Mouse (Mus musculus) midbrain, embryonic 12.5 days (tissue): ENCODE data around the gene Lep. TPM values are rescaled to one million over a fixed set of nuclear protein-coding genes. Genes with fewer than 3 reads are reported as not detected.
A peak's percentile ranks its signal among the peaks of the same experiment; 100 is the strongest.

Experiments used
- ATAC-seq: fragments of 200-750 bp; cut with Nextera tagmentation; 2 replicates; pipeline ENCODE4 v1.8.0; 2017; ENCODE audit warnings: low read depth, moderate TSS enrichment, moderate library complexity; ENCODE audit not compliant: low FRiP score
- H3K27ac ChIP-seq: fragments of 300-500 bp; sonication (generic); replicated peaks from 2 replicates; pipeline ENCODE4 v1.5.1; 2016; ENCODE audit warnings: mild to moderate bottlenecking
- H3K27me3 ChIP-seq: fragments of 300-500 bp; sonication (generic); 2 replicates; pipeline ENCODE4 v1.6.1; 2016; ENCODE audit warnings: mild to moderate bottlenecking
- H3K36me3 ChIP-seq: fragments of 300-500 bp; sonication (generic); 2 replicates; pipeline ENCODE4 v1.6.1; 2016
- H3K4me1 ChIP-seq: fragments of 300-500 bp; sonication (generic); 2 replicates; pipeline ENCODE4 v1.6.1; 2016
- H3K4me2 ChIP-seq: fragments of 300-500 bp; sonication (generic); replicated peaks from 2 replicates; pipeline ENCODE4 v1.6.1; 2016; ENCODE audit warnings: mild to moderate bottlenecking, moderate library complexity
- H3K4me3 ChIP-seq: fragments of 300-500 bp; sonication (generic); 2 replicates; pipeline ENCODE4 v1.5.1; 2016; ENCODE audit warnings: mild to moderate bottlenecking
- H3K9ac ChIP-seq: fragments of 300-500 bp; sonication (generic); replicated peaks from 2 replicates; pipeline ENCODE4 v1.6.1; 2016; ENCODE audit warnings: mild to moderate bottlenecking, moderate library complexity
- H3K9me3 ChIP-seq: fragments of 300-500 bp; sonication (generic); 2 replicates; pipeline ENCODE4 v1.6.1; 2016; ENCODE audit warnings: mild to moderate bottlenecking
- WGBS: fragments of 180-500 bp; shearing (Covaris S2); methylation state at CpG from one replicate; pipeline ENCODE4 v1.1.7; 2016; 5-methylcytosine and 5-hydroxymethylcytosine counted together
- polyA plus RNA-seq: library from polyadenylated mRNA; unstranded; fragments of >200 nt; fragmentation: Nextera tagmentation; extraction: Ambion mirVana; gene quantifications from 2 replicates; pipeline ENCODE4 v1.2.1, GENCODE M21; 2016

Lep gene
- polyA plus RNA-seq, 1 experiment from 2014 or later, result not detected

DNA sequence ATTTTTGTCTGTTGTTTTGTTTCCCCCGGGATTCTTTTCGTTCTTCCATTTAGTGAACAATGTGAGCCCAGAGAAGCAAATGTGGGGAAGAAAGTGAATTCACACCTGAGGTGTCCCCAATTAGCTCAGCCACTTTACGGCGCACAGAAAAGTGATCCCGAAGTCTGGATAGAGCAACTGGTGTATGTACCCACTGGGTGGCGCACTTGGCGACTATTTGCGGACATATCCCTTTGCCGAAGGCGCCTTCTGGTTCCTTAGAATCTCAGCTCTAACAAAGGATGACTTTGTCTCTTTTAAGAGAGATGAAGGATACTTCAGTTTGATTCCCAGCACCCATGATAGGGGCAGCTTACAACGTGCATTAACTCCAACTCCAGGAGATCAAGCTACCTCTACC is 32.9 kb downstream of the Lep start:
- H3K9ac ChIP-seq, result no peak overlapping the region
- H3K36me3 ChIP-seq, result no peaks in the 10 kb centered on the region
- H3K4me2 ChIP-seq, result no peak overlapping the region
- H3K9me3 ChIP-seq, result 0 out of 2 replicates have a peak, but pooled peaks cover 4% of the 10 kb centered on the region
- WGBS, result 67% methylated on average over 11 of the region's 11 CpGs
- H3K27ac ChIP-seq, result no peak overlapping the region
- no peaks in the 10 kb centered on the region for H3K4me1 ChIP-seq
- 0 out of 2 replicates have a peak, but pooled peaks cover 3% of the 10 kb centered on the region for H3K27me3 ChIP-seq
- H3K4me3 ChIP-seq, result no peak overlapping the region
- ATAC-seq, result no peak

DNA sequence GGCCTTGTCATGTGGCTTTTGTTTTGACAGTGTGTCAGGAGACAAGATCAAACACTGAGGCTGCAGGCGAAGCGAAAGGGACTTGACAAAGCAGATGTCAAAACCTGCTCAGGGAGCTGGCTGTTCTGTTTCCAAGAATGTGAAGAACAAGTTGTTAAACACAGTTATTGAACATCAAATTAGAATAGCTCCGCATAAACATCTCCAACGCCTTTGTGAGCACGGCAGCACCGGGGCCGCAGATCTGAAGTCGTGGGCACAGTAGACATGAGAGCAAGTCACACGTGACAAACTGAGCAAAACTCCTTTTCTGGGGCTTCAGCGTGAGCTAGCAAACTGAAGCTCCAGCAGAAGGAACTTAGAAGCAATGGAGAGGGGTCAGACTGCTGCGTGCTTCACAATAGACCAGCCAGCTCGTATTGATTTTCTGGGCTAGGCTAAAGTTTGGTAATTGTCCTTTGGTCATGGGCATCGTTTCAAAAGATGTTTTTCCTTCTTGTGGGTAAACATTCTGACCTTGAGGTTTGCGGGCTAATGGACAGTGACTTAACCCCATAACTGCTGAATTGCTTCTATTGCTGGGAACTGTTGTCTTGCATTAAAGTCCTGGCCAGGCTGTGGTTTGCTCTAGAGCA is 39.6 kb downstream of the Lep start:
- H3K4me2 ChIP-seq, result no peak overlapping the region
- WGBS, result 67% methylated on average over 14 of the region's 14 CpGs
- H3K4me1 ChIP-seq, result no peaks in the 10 kb centered on the region; the same call in 1 of the 2 replicates
- H3K4me3 ChIP-seq, result no peak overlapping the region
- H3K9ac ChIP-seq, result no peak overlapping the region
- H3K9me3 ChIP-seq, result no peaks in the 10 kb centered on the region
- 0 out of 2 replicates have a peak overlapping the region, but pooled peaks have one; percentile 22 for H3K27ac ChIP-seq
- ATAC-seq, result no peak
- no peaks in the 10 kb centered on the region for H3K27me3 ChIP-seq
- no peaks in the 10 kb centered on the region for H3K36me3 ChIP-seq

DNA sequence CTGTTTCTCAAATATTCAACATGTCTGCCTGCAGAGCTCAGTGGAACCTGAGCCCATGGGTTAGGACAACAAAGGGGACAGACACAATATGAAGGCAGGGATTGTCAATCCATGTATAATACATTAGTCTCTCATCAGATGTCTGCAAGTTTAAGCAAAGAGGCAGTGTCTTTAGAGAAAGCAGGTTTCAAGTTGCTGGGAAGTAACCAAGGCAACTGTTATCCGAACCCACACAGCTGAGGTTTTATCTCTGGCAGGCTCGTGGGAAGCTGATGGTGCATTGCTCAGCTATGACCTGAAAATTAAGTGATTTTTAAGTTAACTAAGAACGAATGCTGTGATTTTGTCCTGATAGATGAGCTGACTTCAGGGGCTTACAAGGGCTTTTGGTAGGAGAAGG is 40.4 kb downstream of the Lep start:
- Histone ChIP-seq H3K9ac (no peak overlapping the region), H3K4me3 (no peak overlapping the region), H3K4me2 (no peak overlapping the region), H3K4me1 (no peaks in the 10 kb centered on the region; the same call in 1 of the 2 replicates), H3K9me3 (no peaks in the 10 kb centered on the region), H3K27ac (no peak overlapping the region), H3K36me3 (no peaks in the 10 kb centered on the region), H3K27me3 (no peaks in the 10 kb centered on the region)
- WGBS, result 26% methylated on average over 3 of the region's 3 CpGs
- ATAC-seq, result no peak

DNA sequence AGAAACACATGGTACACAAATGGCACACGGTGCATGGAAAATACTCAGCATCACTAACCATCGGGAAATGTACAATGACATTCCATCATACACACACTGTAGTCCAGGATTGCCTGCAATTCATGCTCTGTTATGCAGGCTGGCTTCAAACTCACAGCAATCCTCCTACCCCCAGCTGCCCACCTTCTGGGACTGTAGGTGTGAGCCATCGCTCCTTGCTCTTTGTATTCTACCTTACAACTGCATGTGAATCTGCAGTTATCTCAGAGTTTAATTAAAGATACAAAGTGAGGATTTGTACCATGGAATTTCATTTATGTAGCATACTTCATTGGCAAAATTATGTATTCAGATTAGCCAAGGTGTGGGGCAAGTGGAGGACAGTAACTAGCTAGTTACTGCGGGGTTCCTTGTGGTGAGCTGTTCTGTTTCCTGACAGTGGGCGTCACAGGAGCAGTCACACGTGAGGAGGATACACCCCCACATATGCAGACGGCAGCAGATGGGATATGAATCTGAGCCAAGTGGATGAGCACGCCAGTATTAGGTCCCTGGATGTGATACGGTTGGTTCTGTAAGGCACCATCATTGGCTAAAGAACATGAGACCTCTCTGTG is 41.3 kb downstream of the Lep start:
- Histone ChIP-seq H3K36me3 (no peaks in the 10 kb centered on the region), H3K27ac (no peak overlapping the region), H3K4me1 (no peaks in the 10 kb centered on the region; the same call in 1 of the 2 replicates), H3K27me3 (no peaks in the 10 kb centered on the region), H3K9ac (no peak overlapping the region), H3K9me3 (no peaks in the 10 kb centered on the region), H3K4me3 (no peak overlapping the region), H3K4me2 (no peak overlapping the region)
- 90% methylated on average over 9 of the region's 9 CpGs for WGBS
- ATAC-seq, result no peak

DNA sequence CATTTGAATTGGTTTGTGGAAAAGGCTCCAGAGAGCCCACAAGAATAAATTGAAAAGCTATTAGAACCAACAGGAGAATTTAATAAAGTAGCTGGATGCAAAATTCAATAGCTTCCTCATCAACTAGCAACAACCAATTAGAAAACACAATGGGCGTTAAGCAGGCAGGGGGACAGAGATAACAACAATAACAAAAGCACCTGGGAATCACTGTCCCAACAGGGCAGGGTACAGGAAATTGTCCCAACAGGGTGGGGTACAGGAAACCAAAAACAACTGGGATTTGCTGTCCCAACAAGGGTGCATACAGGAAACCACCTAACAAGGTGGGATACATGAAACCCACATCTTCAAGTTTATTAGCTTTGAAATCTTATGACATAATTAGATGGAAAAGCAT is 48.4 kb downstream of the Lep start:
- H3K9me3 ChIP-seq, result peaks cover 4% of the 10 kb centered on the region; the same call in 1 of the 2 replicates
- H3K27ac ChIP-seq, result no peak overlapping the region
- H3K9ac ChIP-seq, result no peak overlapping the region
- H3K27me3 ChIP-seq, result no peaks in the 10 kb centered on the region
- no peak for ATAC-seq
- H3K4me2 ChIP-seq, result no peak overlapping the region
- H3K4me1 ChIP-seq, result no peaks in the 10 kb centered on the region
- H3K4me3 ChIP-seq, result no peak overlapping the region
- 81% methylated on average over 1 of the region's 1 CpGs for WGBS
- H3K36me3 ChIP-seq, result no peaks in the 10 kb centered on the region

DNA sequence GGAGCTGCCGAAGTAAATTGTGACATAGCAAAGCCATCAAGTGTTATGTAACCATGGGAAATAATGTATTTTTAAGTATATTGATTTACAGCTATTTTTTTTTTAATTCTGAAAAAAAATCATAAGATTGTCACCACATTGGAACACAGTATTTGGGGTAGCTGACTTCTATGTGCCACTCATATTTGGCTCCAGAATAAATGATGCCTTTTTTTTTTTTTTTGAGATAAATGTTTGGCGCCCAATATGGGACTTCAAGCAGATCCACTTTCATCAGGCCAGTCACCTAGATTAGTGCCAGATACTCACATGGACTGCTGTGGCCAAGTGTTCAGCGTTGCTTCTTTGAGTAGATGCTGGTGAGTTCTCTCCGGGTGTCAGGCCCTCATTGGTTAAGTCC is 51.5 kb downstream of the Lep start:
- no peak for ATAC-seq
- H3K4me3 ChIP-seq, result no peak overlapping the region
- H3K9ac ChIP-seq, result no peak overlapping the region
- H3K4me1 ChIP-seq, result no peaks in the 10 kb centered on the region
- H3K4me2 ChIP-seq, result no peak overlapping the region
- H3K27me3 ChIP-seq, result no peaks in the 10 kb centered on the region
- H3K36me3 ChIP-seq, result no peaks in the 10 kb centered on the region
- peaks cover 4% of the 10 kb centered on the region; the same call in 1 of the 2 replicates for H3K9me3 ChIP-seq
- H3K27ac ChIP-seq, result no peak overlapping the region
- 91% methylated on average over 4 of the region's 4 CpGs for WGBS

DNA sequence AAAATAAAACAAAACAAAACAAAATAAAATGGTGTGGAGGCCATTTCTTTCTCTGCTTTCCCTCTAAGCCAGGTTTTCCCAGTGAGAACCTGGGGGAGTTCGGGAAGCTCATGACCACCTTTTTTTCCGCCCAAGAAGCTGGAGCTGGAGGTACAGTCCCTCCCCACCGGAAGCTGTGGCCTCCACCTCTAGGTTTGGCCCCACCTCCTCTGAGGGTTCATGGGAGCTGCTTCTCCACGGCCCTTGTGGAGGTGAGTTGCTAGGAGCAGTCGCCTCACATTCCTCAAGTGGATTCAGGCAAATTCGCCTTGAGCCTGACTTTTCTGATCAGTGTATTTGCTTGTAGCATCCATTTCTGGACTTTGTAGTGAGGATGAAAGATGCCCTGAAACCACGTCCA is 55.7 kb downstream of the Lep start:
- H3K36me3 ChIP-seq, result no peaks in the 10 kb centered on the region
- WGBS, result 66% methylated on average over 7 of the region's 7 CpGs
- H3K4me3 ChIP-seq, result no peak overlapping the region
- ATAC-seq, result no peak
- no peak overlapping the region for H3K4me2 ChIP-seq
- H3K4me1 ChIP-seq, result no peaks in the 10 kb centered on the region
- H3K9me3 ChIP-seq, result peaks cover 4% of the 10 kb centered on the region; the same call in 1 of the 2 replicates
- H3K9ac ChIP-seq, result no peak overlapping the region
- H3K27ac ChIP-seq, result no peak overlapping the region
- no peaks in the 10 kb centered on the region for H3K27me3 ChIP-seq

DNA sequence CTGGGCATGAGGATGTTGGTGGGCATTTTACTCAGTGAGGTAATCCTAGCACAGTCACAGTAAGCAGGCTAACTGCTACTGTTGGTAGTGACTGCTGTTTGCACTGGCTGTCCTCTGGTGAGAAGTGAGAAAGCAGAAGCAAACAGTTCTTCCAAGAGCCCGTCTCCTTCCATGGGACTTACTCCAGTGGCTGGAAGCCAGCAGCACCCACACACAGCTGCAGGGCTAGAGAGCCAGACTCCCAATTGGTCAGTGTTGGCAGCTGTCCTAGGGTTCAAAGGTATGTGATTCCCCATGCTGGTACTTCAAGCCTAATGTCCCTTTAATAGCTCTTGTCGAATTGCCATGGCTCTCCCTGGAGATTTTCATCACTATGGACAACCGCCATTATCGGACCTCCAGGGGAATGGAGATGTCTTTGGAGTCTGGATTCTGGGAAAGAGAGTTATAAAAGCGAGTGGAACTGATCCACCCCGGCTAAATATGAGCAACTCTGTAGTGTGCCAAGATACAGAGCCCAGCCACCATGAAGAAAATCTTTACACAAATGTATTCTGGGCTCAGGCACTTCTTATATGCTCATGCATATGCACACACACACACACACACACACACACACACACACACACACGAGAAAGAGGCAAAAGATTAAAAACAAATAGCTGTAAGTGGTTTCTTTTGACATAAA is 57.5 kb downstream of the Lep start:
- no peak overlapping the region for H3K4me2 ChIP-seq
- 65% methylated on average over 7 of the region's 7 CpGs for WGBS
- no peak overlapping the region for H3K27ac ChIP-seq
- no peak overlapping the region for H3K4me3 ChIP-seq
- no peaks in the 10 kb centered on the region for H3K9me3 ChIP-seq
- H3K27me3 ChIP-seq, result no peaks in the 10 kb centered on the region
- no peak overlapping the region for H3K9ac ChIP-seq
- no peaks in the 10 kb centered on the region for H3K36me3 ChIP-seq
- ATAC-seq, result no peak
- H3K4me1 ChIP-seq, result no peaks in the 10 kb centered on the region

DNA sequence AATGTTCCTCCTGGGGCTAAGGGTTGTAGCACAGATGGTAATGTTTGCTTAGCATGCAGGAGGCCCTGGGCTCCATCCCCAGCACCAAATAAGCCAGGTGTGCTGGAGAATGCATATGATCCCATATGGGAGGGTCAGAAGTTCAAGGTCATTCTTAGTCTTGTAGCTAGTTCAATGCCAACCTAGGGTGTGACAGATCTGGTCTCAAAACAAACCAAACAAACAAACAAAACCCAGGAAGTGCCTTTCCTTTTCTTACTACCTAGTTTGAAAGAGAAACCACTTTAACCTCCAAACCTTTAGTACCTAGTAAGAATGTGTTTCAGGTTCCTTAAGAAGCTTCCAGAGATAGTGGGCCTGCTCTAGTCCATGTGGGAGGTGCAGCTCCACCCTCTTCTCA is 58.2 kb downstream of the Lep start:
- Histone ChIP-seq H3K4me3 (no peak overlapping the region), H3K9me3 (no peaks in the 10 kb centered on the region), H3K27ac (no peak overlapping the region), H3K27me3 (no peaks in the 10 kb centered on the region), H3K4me1 (no peaks in the 10 kb centered on the region), H3K9ac (no peak overlapping the region), H3K4me2 (no peak overlapping the region), H3K36me3 (0 out of 2 replicates have a peak, but pooled peaks cover 2% of the 10 kb centered on the region)
- no peak for ATAC-seq

DNA sequence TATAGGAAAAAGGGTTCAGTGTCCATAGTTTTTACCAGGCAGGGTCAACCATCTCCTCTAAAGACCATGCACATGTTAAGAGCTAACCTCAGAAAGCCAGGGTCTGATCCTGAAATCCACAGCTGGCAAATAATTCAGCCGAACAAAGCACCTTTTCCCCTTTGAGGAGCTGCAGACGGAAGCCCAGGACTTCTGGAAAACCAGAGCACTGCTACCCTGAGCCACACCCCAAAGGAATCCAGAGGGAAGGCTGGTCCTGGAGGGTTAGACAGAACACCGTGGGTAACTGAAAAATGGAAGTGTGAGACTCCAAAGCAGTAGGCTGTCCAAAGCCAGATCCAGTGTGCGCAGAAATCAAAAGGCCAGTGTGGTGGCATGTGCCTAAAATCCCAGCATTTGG is 58.9 kb downstream of the Lep start:
- no peak for ATAC-seq
- H3K4me2 ChIP-seq, result no peak overlapping the region
- H3K4me3 ChIP-seq, result no peak overlapping the region
- H3K27me3 ChIP-seq, result no peaks in the 10 kb centered on the region
- WGBS, result 76% methylated on average over 4 of the region's 4 CpGs
- peaks cover 5% of the 10 kb centered on the region; the same call in 1 of the 2 replicates for H3K36me3 ChIP-seq
- H3K27ac ChIP-seq, result no peak overlapping the region
- H3K9ac ChIP-seq, result no peak overlapping the region
- no peaks in the 10 kb centered on the region for H3K9me3 ChIP-seq
- H3K4me1 ChIP-seq, result no peaks in the 10 kb centered on the region

DNA sequence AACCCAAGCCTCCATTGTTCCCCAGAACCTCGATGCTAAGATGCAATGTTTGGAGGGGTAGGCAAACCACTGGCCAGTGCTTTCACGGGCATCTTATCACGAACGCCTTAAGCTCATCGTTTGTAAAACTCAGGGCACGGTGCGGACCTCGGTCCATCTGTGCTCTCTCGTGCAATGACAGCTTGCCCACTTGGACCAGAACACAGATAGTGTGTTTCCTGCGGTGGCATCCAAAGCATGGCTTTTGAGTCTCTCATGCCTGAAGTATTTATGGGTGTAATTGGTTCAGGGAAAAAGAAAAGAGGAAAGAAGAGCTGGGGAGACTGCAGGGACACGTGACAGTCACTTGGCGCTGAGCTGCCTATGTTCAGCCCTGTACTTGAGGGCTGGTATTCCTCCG is 60.0 kb downstream of the Lep start:
- ATAC-seq, result no peak
- H3K27me3 ChIP-seq, result no peaks in the 10 kb centered on the region
- H3K4me3 ChIP-seq, result no peak overlapping the region
- 89% methylated on average over 13 of the region's 13 CpGs for WGBS
- no peak overlapping the region for H3K9ac ChIP-seq
- peaks cover 13% of the 10 kb centered on the region for H3K36me3 ChIP-seq
- no peak overlapping the region for H3K4me2 ChIP-seq
- no peaks in the 10 kb centered on the region for H3K4me1 ChIP-seq
- H3K9me3 ChIP-seq, result no peaks in the 10 kb centered on the region
- H3K27ac ChIP-seq, result no peak overlapping the region
